Mouse (Mus musculus) ES-E14 (cell line): ENCODE results near the gene Pdzd2.

Source experiments
- CHD2 ChIP-seq: IDR thresholded peaks from 2 replicates; pipeline ENCODE4 v1.6.1; 2014; ENCODE audit warnings: mild to moderate bottlenecking, low read depth, low read length, inconsistent platforms
- MAFK ChIP-seq: IDR thresholded peaks from 2 replicates; pipeline ENCODE4 v1.6.1; 2014; ENCODE audit warnings: mild to moderate bottlenecking, low read depth, low read length, inconsistent platforms; ENCODE audit not compliant: insufficient read depth
- ZC3H11A ChIP-seq: IDR thresholded peaks from 2 replicates; pipeline ENCODE4 v1.6.1; 2012; ENCODE audit warnings: low read depth, mild to moderate bottlenecking, inconsistent platforms, low read length, borderline replicate concordance
- ZNF384 ChIP-seq: IDR thresholded peaks from 2 replicates; pipeline ENCODE4 v1.6.1; 2012; ENCODE audit warnings: low read depth, low read length, inconsistent platforms

DNA sequence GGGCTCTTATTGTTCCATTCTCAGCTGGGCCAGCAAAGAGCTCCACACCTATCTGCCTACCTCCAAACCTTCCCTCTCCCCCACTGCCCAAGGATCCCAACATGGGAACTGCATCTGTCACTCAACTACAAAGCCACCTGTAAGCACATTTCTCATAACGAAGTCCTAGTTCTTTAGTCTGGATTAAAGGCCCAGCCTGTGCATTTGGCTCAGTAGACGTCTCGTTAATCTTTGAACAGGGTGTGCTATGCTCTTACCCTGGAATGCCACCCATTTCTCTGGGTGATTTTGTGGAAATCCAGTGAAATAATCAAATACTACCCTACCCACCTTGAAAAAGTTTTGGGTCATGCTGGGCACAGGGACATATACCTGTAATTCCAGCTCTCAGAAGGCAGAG is 308.5 kb downstream of the Pdzd2 start:
- TF ChIP-seq ZNF384: no peak
- TF ChIP-seq ZC3H11A: no peak
- TF ChIP-seq MAFK: no peak
- TF ChIP-seq CHD2: no peak
